Mouse (Mus musculus) olfactory bulb, adult 2 months (tissue): ENCODE data around the gene Anxa4. TPM values are rescaled to one million over a fixed set of nuclear protein-coding genes. Genes with fewer than 3 reads are reported as not detected.

ENCODE experiments used
- H3K27ac ChIP-seq: fragments of 200-500 bp; 2 replicates; pipeline ENCODE4 v1.5.1; 2012; ENCODE audit warnings: low read depth, low read length; ENCODE audit not compliant: insufficient read depth
- H3K4me1 ChIP-seq: fragments of 200-500 bp; 2 replicates; pipeline ENCODE4 v1.6.1; 2012; ENCODE audit warnings: low read length; ENCODE audit not compliant: control insufficient read depth, insufficient read depth
- H3K4me3 ChIP-seq: fragments of 200-500 bp; 2 replicates; pipeline ENCODE4 v1.5.1; 2012; ENCODE audit warnings: mild to moderate bottlenecking, low read depth, low read length, moderate library complexity; ENCODE audit not compliant: insufficient read depth
- CTCF ChIP-seq: fragments of 200-500 bp; IDR thresholded peaks from 2 replicates; pipeline ENCODE4 v1.5.1; 2012; ENCODE audit warnings: low read depth, mild to moderate bottlenecking, low read length, moderate library complexity; ENCODE audit not compliant: insufficient read depth
- POLR2A ChIP-seq: fragments of 200-500 bp; IDR thresholded peaks from 2 replicates; pipeline ENCODE4 v1.6.1; 2012; ENCODE audit warnings: mild to moderate bottlenecking, low read depth, low read length, moderate library complexity; ENCODE audit not compliant: insufficient read depth
- WGBS: fragments of 180-500 bp; shearing (Covaris S2); methylation state at CpG from one replicate; pipeline ENCODE4 v1.1.7; 2018; 5-methylcytosine and 5-hydroxymethylcytosine counted together
- polyA plus RNA-seq: library from polyadenylated mRNA; stranded (reverse); fragments of >200 nt; gene quantifications from 2 replicates; pipeline ENCODE4 v1.2.4, GENCODE M21; 2012; ENCODE audit warnings: low replicate concordance; ENCODE audit not compliant: missing spikeins, insufficient read depth, insufficient read length

Gene Anxa4
- polyA plus RNA-seq, 1 experiment: not detected

GRCm38 (mm10) chr6:86702577-86702976 is 90.8 kb downstream of the Anxa4 start:
- H3K4me3 ChIP-seq: no peak overlapping the region
- H3K27ac ChIP-seq: no peak overlapping the region
- TF ChIP-seq POLR2A (no peak), CTCF (no peak)
- H3K4me1 ChIP-seq: no peaks in the 10 kb centered on the region
- 94% methylated on average over 9 of the region's 9 CpGs for WGBS

- Histone ChIP-seq H3K4me3 (no peak overlapping the region), H3K27ac (no peak overlapping the region), H3K4me1 (no peaks in the 10 kb centered on the region)
- no peak for TF ChIP-seq CTCF
- TF ChIP-seq POLR2A: no peak
- WGBS: 87% methylated on average over 6 of the region's 6 CpGs
Observed at GRCm38 (mm10) chr6:86697903-86698302, 95.5 kb downstream of the Anxa4 start.

- Histone ChIP-seq H3K4me1 (no peaks in the 10 kb centered on the region), H3K27ac (no peak overlapping the region), H3K4me3 (no peak overlapping the region)
- WGBS: 88% methylated on average over 10 of the region's 10 CpGs
- TF ChIP-seq POLR2A (no peak), CTCF (no peak)
Observed at GRCm38 (mm10) chr6:86696213-86696612, 97.2 kb downstream of the Anxa4 start.

- Histone ChIP-seq H3K27ac (no peak overlapping the region), H3K4me1 (no peaks in the 10 kb centered on the region), H3K4me3 (no peak overlapping the region)
- TF ChIP-seq POLR2A (no peak), CTCF (no peak)
Observed at GRCm38 (mm10) chr6:86694465-86694864, 98.9 kb downstream of the Anxa4 start.

DNA sequence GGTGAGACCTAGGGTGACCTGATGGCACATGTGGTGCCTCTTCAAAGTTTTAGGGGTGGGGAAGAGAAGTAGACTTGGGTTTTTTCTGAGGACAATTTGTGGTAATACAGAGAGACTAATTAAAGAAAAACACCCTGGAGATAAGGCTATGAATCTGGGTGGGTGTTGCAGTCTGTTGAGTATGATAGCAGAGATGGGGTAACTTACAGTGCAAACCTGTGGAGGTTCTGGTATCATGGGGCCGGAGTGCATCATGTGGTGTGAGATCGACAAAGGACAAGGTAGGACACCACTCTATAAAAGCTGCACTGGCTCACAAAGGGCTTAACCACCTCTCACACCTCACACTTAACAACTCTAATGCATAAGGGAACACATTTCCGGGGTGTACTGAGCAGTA is 103.7 kb downstream of the Anxa4 start:
- whole genome bisulfite sequencing: 98% methylated on average over 3 of the region's 3 CpGs
- H3K4me3 ChIP-seq: no peak overlapping the region
- TF ChIP-seq CTCF: no peak
- no peak for TF ChIP-seq POLR2A
- H3K4me1 ChIP-seq: no peaks in the 10 kb centered on the region
- no peak overlapping the region for H3K27ac ChIP-seq

GRCm38 (mm10) chr6:86686971-86687370 is 106.4 kb downstream of the Anxa4 start:
- Histone ChIP-seq H3K27ac (no peak overlapping the region), H3K4me1 (0 out of 2 replicates have a peak, but pooled peaks cover 3% of the 10 kb centered on the region), H3K4me3 (no peak overlapping the region)
- no peak for TF ChIP-seq POLR2A
- TF ChIP-seq CTCF: no peak
- WGBS: 74% methylated on average over 1 of the region's 1 CpGs

Other genes starting within 250 kb of the Anxa4 start
- gene Asprv1, start 165.4 kb downstream of the Anxa4 start, polyA plus RNA-seq: not detected in 2 replicates
- gene Mxd1, start 124.4 kb downstream of the Anxa4 start, polyA plus RNA-seq: not detected in 2 replicates
- not detected in 2 replicates for gene Snrnp27, start 109.1 kb downstream of the Anxa4 start, polyA plus RNA-seq
- gene Gmcl1, start 60.2 kb downstream of the Anxa4 start, polyA plus RNA-seq: not detected in 2 replicates
- 156 and 498 TPM in 2 replicates for gene Aak1, start 55.9 kb upstream of the Anxa4 start, polyA plus RNA-seq
- gene Nfu1, start 215.7 kb upstream of the Anxa4 start, polyA plus RNA-seq: not detected in 2 replicates
- gene Gfpt1, start 249.3 kb upstream of the Anxa4 start, polyA plus RNA-seq: 104 TPM in 1 of 2 replicates, not detected in the other